Mouse (Mus musculus): Measurements from ENCODE around the gene Zxdc. TPM values are rescaled to one million over a fixed set of nuclear protein-coding genes. Genes with fewer than 3 reads are reported as not detected.
A peak's percentile ranks its signal among the peaks of the same experiment; 100 is the strongest.

The Zxdc gene
- total RNA-seq, 1 experiment from 2014 or later: 20.3 TPM

GRCm38 (mm10) chr6:90360922-90361614 is 8.2 kb upstream of the Zxdc start:
- ATAC-seq (replicated peaks in 1 of 2; ENCODE audit: insufficient read depth in 1 of 2, low FRiP score in 2 of 2, low TSS enrichment in 1 of 2, low read depth in 1 of 2, poor library complexity in 2 of 2, severe bottlenecking in 2 of 2): no peak

GRCm38 (mm10) chr6:90363301-90363700 is 6.0 kb upstream of the Zxdc start:
- no peak for ATAC-seq (replicated peaks in 1 of 2; ENCODE audit: insufficient read depth in 1 of 2, low FRiP score in 2 of 2, low TSS enrichment in 1 of 2, low read depth in 1 of 2, poor library complexity in 2 of 2, severe bottlenecking in 2 of 2)

- ATAC-seq (replicated peaks in 1 of 2; ENCODE audit: insufficient read depth in 1 of 2, low FRiP score in 2 of 2, low TSS enrichment in 1 of 2, low read depth in 1 of 2, poor library complexity in 2 of 2, severe bottlenecking in 2 of 2): peak; percentile 50 to 57
These were observed 647 bp downstream of the Zxdc start for GRCm38 (mm10) chr6:90369725-90370553.

GRCm38 (mm10) chr6:90374647-90375046 is 5.4 kb downstream of the Zxdc start:
- no peak for ATAC-seq (replicated peaks in 1 of 2; ENCODE audit: insufficient read depth in 1 of 2, low FRiP score in 2 of 2, low TSS enrichment in 1 of 2, low read depth in 1 of 2, poor library complexity in 2 of 2, severe bottlenecking in 2 of 2)

GRCm38 (mm10) chr6:90377708-90378107 is 8.4 kb downstream of the Zxdc start:
- peak in 1 of 2 experiments; percentile 72; a peak in 1 of 4 replicates for ATAC-seq (replicated peaks in 1 of 2; ENCODE audit: insufficient read depth in 1 of 2, low FRiP score in 2 of 2, low TSS enrichment in 1 of 2, low read depth in 1 of 2, poor library complexity in 2 of 2, severe bottlenecking in 2 of 2)

GRCm38 (mm10) chr6:90381465-90381864 is 12.2 kb downstream of the Zxdc start:
- no peak; a peak in 1 of 4 replicates for ATAC-seq (replicated peaks in 1 of 2; ENCODE audit: insufficient read depth in 1 of 2, low FRiP score in 2 of 2, low TSS enrichment in 1 of 2, low read depth in 1 of 2, poor library complexity in 2 of 2, severe bottlenecking in 2 of 2)

- no peak for ATAC-seq (replicated peaks in 1 of 2; ENCODE audit: insufficient read depth in 1 of 2, low FRiP score in 2 of 2, low TSS enrichment in 1 of 2, low read depth in 1 of 2, poor library complexity in 2 of 2, severe bottlenecking in 2 of 2)
These were observed 21.3 kb downstream of the Zxdc start for GRCm38 (mm10) chr6:90390629-90391028.

GRCm38 (mm10) chr6:90393948-90394347 is 24.7 kb downstream of the Zxdc start:
- no peak for ATAC-seq (replicated peaks in 1 of 2; ENCODE audit: insufficient read depth in 1 of 2, low FRiP score in 2 of 2, low TSS enrichment in 1 of 2, low read depth in 1 of 2, poor library complexity in 2 of 2, severe bottlenecking in 2 of 2)

- ATAC-seq (replicated peaks in 1 of 2; ENCODE audit: insufficient read depth in 1 of 2, low FRiP score in 2 of 2, low TSS enrichment in 1 of 2, low read depth in 1 of 2, poor library complexity in 2 of 2, severe bottlenecking in 2 of 2): no peak
These were observed 26.5 kb downstream of the Zxdc start for GRCm38 (mm10) chr6:90395751-90396150.

- ATAC-seq (replicated peaks in 1 of 2; ENCODE audit: insufficient read depth in 1 of 2, low FRiP score in 2 of 2, low TSS enrichment in 1 of 2, low read depth in 1 of 2, poor library complexity in 2 of 2, severe bottlenecking in 2 of 2): no peak
These were observed 28.0 kb downstream of the Zxdc start for GRCm38 (mm10) chr6:90397291-90397690.

- ATAC-seq (replicated peaks in 1 of 2; ENCODE audit: insufficient read depth in 1 of 2, low FRiP score in 2 of 2, low TSS enrichment in 1 of 2, low read depth in 1 of 2, poor library complexity in 2 of 2, severe bottlenecking in 2 of 2): no peak
These were observed 39.3 kb downstream of the Zxdc start for GRCm38 (mm10) chr6:90408632-90409031.

- no peak for ATAC-seq (replicated peaks in 1 of 2; ENCODE audit: insufficient read depth in 1 of 2, low FRiP score in 2 of 2, low TSS enrichment in 1 of 2, low read depth in 1 of 2, poor library complexity in 2 of 2, severe bottlenecking in 2 of 2)
These were observed 41.7 kb downstream of the Zxdc start for GRCm38 (mm10) chr6:90410972-90411371.

- ATAC-seq (replicated peaks in 1 of 2; ENCODE audit: insufficient read depth in 1 of 2, low FRiP score in 2 of 2, low TSS enrichment in 1 of 2, low read depth in 1 of 2, poor library complexity in 2 of 2, severe bottlenecking in 2 of 2): no peak
These were observed 42.6 kb downstream of the Zxdc start for GRCm38 (mm10) chr6:90411926-90412325.

- peak; percentile 95 to 98 for ATAC-seq (replicated peaks in 1 of 2; ENCODE audit: insufficient read depth in 1 of 2, low FRiP score in 2 of 2, low TSS enrichment in 1 of 2, low read depth in 1 of 2, poor library complexity in 2 of 2, severe bottlenecking in 2 of 2)
These were observed 53.3 kb downstream of the Zxdc start for GRCm38 (mm10) chr6:90422565-90422964.

GRCm38 (mm10) chr6:90425361-90425760 is 56.1 kb downstream of the Zxdc start:
- ATAC-seq (replicated peaks in 1 of 2; ENCODE audit: insufficient read depth in 1 of 2, low FRiP score in 2 of 2, low TSS enrichment in 1 of 2, low read depth in 1 of 2, poor library complexity in 2 of 2, severe bottlenecking in 2 of 2): no peak

- no peak for ATAC-seq (replicated peaks in 1 of 2; ENCODE audit: insufficient read depth in 1 of 2, low FRiP score in 2 of 2, low TSS enrichment in 1 of 2, low read depth in 1 of 2, poor library complexity in 2 of 2, severe bottlenecking in 2 of 2)
These were observed 56.7 kb downstream of the Zxdc start for GRCm38 (mm10) chr6:90426003-90426402.

- peak; percentile 77 to 95 for ATAC-seq (replicated peaks in 1 of 2; ENCODE audit: insufficient read depth in 1 of 2, low FRiP score in 2 of 2, low TSS enrichment in 1 of 2, low read depth in 1 of 2, poor library complexity in 2 of 2, severe bottlenecking in 2 of 2)
These were observed 59.2 kb downstream of the Zxdc start, which contains the start of gene Cfap100 for GRCm38 (mm10) chr6:90428380-90428974. Gene Cfap100 (minus strand): TSS chr6:90428797.

- ATAC-seq (replicated peaks in 1 of 2; ENCODE audit: insufficient read depth in 1 of 2, low FRiP score in 2 of 2, low TSS enrichment in 1 of 2, low read depth in 1 of 2, poor library complexity in 2 of 2, severe bottlenecking in 2 of 2): no peak
These were observed 60.6 kb downstream of the Zxdc start for GRCm38 (mm10) chr6:90429911-90430310.

Data from hematopoietic stem cell, adult 5-6 weeks (primary cell).